ENCODE assay signal across 8 mouse cellular contexts in genomic region chr6:28898836-28899235, GRCm38 (mm10).
A peak's percentile ranks its signal among the peaks of the same experiment; 100 is the strongest.
DNase-seq lines count a peak whose midpoint lies in the region; ATAC-seq lines count a peak whose summit lies in the region.

No protein-coding gene starts in this region.

- H3K27me3 ChIP-seq in limb, embryonic 11.5 days (ENCODE audit: control insufficient read depth, insufficient read depth, low read length): no peaks in the 10 kb centered on the region

- H3K9ac ChIP-seq in limb, embryonic 11.5 days (ENCODE audit: low read length): no peak overlapping the region

- DNase-seq in left cerebral cortex, adult 18-20 months (ENCODE audit: low spot score in 2 of 2): peak; percentile 52 to 54
- DNase-seq in left cerebral cortex, adult 8-10 months (ENCODE audit: low spot score in 2 of 2): no peak
- peak; percentile 45 for DNase-seq in NIH3T3 (ENCODE audit: low read depth)
- DNase-seq in cerebellum, adult 18-20 months: peak; percentile 66 to 78
- peak; percentile 24 for DNase-seq in gastrocnemius, postnatal 25 days
- peak; percentile 66 for DNase-seq in limb, embryonic 11.5 days (ENCODE audit: low spot score)
- DNase-seq in natural killer cell, adult 2 months (ENCODE audit: low spot score in 2 of 2): peak; percentile 10 to 29
- no peak for DNase-seq in Muller cell, postnatal 12 days (ENCODE audit: inconsistent ontology term)

- H3K4me1 ChIP-seq in limb, embryonic 11.5 days (ENCODE audit: control insufficient read depth, insufficient read depth, low read length): 0 out of 2 replicates have a peak, but pooled peaks cover 7% of the 10 kb centered on the region

- H3K9me3 ChIP-seq in limb, embryonic 11.5 days (ENCODE audit: control insufficient read depth, low read length): no peaks in the 10 kb centered on the region

- no peaks in the 10 kb centered on the region for H3K36me3 ChIP-seq in limb, embryonic 11.5 days (ENCODE audit: control insufficient read depth, insufficient read depth, low read length)

- H3K27ac ChIP-seq in limb, embryonic 11.5 days (replicated peaks; ENCODE audit: low read depth, low read length): no peak overlapping the region

- no peak overlapping the region for H3K4me3 ChIP-seq in limb, embryonic 11.5 days (ENCODE audit: low read depth, low read length)

- no peak for ATAC-seq in limb, embryonic 11.5 days (ENCODE audit: insufficient number of reproducible peaks, low FRiP score, low TSS enrichment, low read depth)

- WGBS in limb, embryonic 11.5 days: 21% methylated on average over 10 of the region's 10 CpGs

- no peak overlapping the region for H3K4me2 ChIP-seq in limb, embryonic 11.5 days (ENCODE audit: low read depth, severe bottlenecking)

Comparison
In these comparisons a context has a peak if more than half of its experiments do, and no peak if none do; other contexts are left out.
1. DNase-seq: peak in left cerebral cortex, adult 18-20 months (2 of 2), NIH3T3 (single experiment), cerebellum, adult 18-20 months (2 of 2), gastrocnemius, postnatal 25 days (single experiment), limb, embryonic 11.5 days (single experiment) and natural killer cell, adult 2 months (2 of 2); none in left cerebral cortex, adult 8-10 months (0 of 2) and Muller cell, postnatal 12 days (single experiment).